Mouse (Mus musculus): Measurements from ENCODE around the gene Fam83c. TPM values are rescaled to one million over a fixed set of nuclear protein-coding genes. Genes with fewer than 3 reads are reported as not detected.

Fam83c gene
- polyA plus RNA-seq (2015; fragmentation: Illumina TruSeq; extraction: RNeasy Lipid Tissue Mini Kit (QIAGEN cat#74804); ENCODE audit: low read depth, low replicate concordance): not detected

GRCm38 (mm10) chr2:155834732-155835131 is at the start of gene Fam83c:
Fam83c (minus strand) TSS chr2:155834854.

GRCm38 (mm10) chr2:155826630-155827424 is 7.8 kb downstream of the Fam83c start, which contains the start of gene Eif6:
Eif6 (minus strand) TSS chr2:155826925.

DNA sequence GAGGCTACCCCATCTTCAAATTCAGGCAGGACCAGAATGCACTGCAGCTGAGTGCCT is 15.4 kb downstream of the Fam83c start, which contains the start of gene BC029722:
TSS of gene BC029722 (minus strand) at position 35 of the 57 bp plus-strand sequence.

Other genes starting within 250 kb of the Fam83c start
- gene Gss, start 242.0 kb downstream of the Fam83c start, polyA plus RNA-seq (2015; fragmentation: Illumina TruSeq; extraction: RNeasy Lipid Tissue Mini Kit (QIAGEN cat#74804); ENCODE audit: low read depth, low replicate concordance): 19.7 TPM
- gene Myh7b, start 223.6 kb downstream of the Fam83c start, polyA plus RNA-seq (2015; fragmentation: Illumina TruSeq; extraction: RNeasy Lipid Tissue Mini Kit (QIAGEN cat#74804); ENCODE audit: low read depth, low replicate concordance): 5.1 TPM
- gene Trpc4ap, start 142.5 kb downstream of the Fam83c start, polyA plus RNA-seq (2015; fragmentation: Illumina TruSeq; extraction: RNeasy Lipid Tissue Mini Kit (QIAGEN cat#74804); ENCODE audit: low read depth, low replicate concordance): 127 TPM
- 23.4 TPM for gene Edem2, start 105.4 kb downstream of the Fam83c start, polyA plus RNA-seq (2015; fragmentation: Illumina TruSeq; extraction: RNeasy Lipid Tissue Mini Kit (QIAGEN cat#74804); ENCODE audit: low read depth, low replicate concordance)
- not detected for gene Gm17581, start 99.0 kb downstream of the Fam83c start, polyA plus RNA-seq (2015; fragmentation: Illumina TruSeq; extraction: RNeasy Lipid Tissue Mini Kit (QIAGEN cat#74804); ENCODE audit: low read depth, low replicate concordance)
- 0.74 TPM for gene Procr, start 83.7 kb downstream of the Fam83c start, polyA plus RNA-seq (2015; fragmentation: Illumina TruSeq; extraction: RNeasy Lipid Tissue Mini Kit (QIAGEN cat#74804); ENCODE audit: low read depth, low replicate concordance)
- gene Mmp24, start 59.5 kb downstream of the Fam83c start, polyA plus RNA-seq (2015; fragmentation: Illumina TruSeq; extraction: RNeasy Lipid Tissue Mini Kit (QIAGEN cat#74804); ENCODE audit: low read depth, low replicate concordance): 22.9 TPM
- gene BC029722, start 15.4 kb downstream of the Fam83c start, polyA plus RNA-seq (2015; fragmentation: Illumina TruSeq; extraction: RNeasy Lipid Tissue Mini Kit (QIAGEN cat#74804); ENCODE audit: low read depth, low replicate concordance): 90.4 TPM
- 61.9 TPM for gene Eif6, start 7.9 kb downstream of the Fam83c start, polyA plus RNA-seq (2015; fragmentation: Illumina TruSeq; extraction: RNeasy Lipid Tissue Mini Kit (QIAGEN cat#74804); ENCODE audit: low read depth, low replicate concordance)
- 119 TPM for gene Uqcc1, start 95.5 kb upstream of the Fam83c start, polyA plus RNA-seq (2015; fragmentation: Illumina TruSeq; extraction: RNeasy Lipid Tissue Mini Kit (QIAGEN cat#74804); ENCODE audit: low read depth, low replicate concordance)
- not detected for gene Gm15557, start 105.9 kb upstream of the Fam83c start, polyA plus RNA-seq (2015; fragmentation: Illumina TruSeq; extraction: RNeasy Lipid Tissue Mini Kit (QIAGEN cat#74804); ENCODE audit: low read depth, low replicate concordance)
- 0.31 TPM for gene Gdf5, start 110.5 kb upstream of the Fam83c start, polyA plus RNA-seq (2015; fragmentation: Illumina TruSeq; extraction: RNeasy Lipid Tissue Mini Kit (QIAGEN cat#74804); ENCODE audit: low read depth, low replicate concordance)
- 11.4 TPM for gene Cep250, start 121.6 kb upstream of the Fam83c start, polyA plus RNA-seq (2015; fragmentation: Illumina TruSeq; extraction: RNeasy Lipid Tissue Mini Kit (QIAGEN cat#74804); ENCODE audit: low read depth, low replicate concordance)
- 2.2 TPM for gene 6430550D23Rik, start 173.1 kb upstream of the Fam83c start, polyA plus RNA-seq (2015; fragmentation: Illumina TruSeq; extraction: RNeasy Lipid Tissue Mini Kit (QIAGEN cat#74804); ENCODE audit: low read depth, low replicate concordance)
- 256 TPM for gene Ergic3, start 173.2 kb upstream of the Fam83c start, polyA plus RNA-seq (2015; fragmentation: Illumina TruSeq; extraction: RNeasy Lipid Tissue Mini Kit (QIAGEN cat#74804); ENCODE audit: low read depth, low replicate concordance)
- gene Fer1l4, start 218.1 kb upstream of the Fam83c start, polyA plus RNA-seq (2015; fragmentation: Illumina TruSeq; extraction: RNeasy Lipid Tissue Mini Kit (QIAGEN cat#74804); ENCODE audit: low read depth, low replicate concordance): not detected
- gene Spag4, start 230.3 kb upstream of the Fam83c start, polyA plus RNA-seq (2015; fragmentation: Illumina TruSeq; extraction: RNeasy Lipid Tissue Mini Kit (QIAGEN cat#74804); ENCODE audit: low read depth, low replicate concordance): 4.4 TPM

All from brain, adult 10 weeks (tissue).